Mouse (Mus musculus) retina, embryonic 14.5 days (tissue): ENCODE measurements around the gene Dnah9.

Experiments
- DNase-seq: peaks from one replicate; pipeline ENCODE4 v3.0.0-alpha.2; 2015; ENCODE audit warnings: low spot score

Dnah9 gene

DNA sequence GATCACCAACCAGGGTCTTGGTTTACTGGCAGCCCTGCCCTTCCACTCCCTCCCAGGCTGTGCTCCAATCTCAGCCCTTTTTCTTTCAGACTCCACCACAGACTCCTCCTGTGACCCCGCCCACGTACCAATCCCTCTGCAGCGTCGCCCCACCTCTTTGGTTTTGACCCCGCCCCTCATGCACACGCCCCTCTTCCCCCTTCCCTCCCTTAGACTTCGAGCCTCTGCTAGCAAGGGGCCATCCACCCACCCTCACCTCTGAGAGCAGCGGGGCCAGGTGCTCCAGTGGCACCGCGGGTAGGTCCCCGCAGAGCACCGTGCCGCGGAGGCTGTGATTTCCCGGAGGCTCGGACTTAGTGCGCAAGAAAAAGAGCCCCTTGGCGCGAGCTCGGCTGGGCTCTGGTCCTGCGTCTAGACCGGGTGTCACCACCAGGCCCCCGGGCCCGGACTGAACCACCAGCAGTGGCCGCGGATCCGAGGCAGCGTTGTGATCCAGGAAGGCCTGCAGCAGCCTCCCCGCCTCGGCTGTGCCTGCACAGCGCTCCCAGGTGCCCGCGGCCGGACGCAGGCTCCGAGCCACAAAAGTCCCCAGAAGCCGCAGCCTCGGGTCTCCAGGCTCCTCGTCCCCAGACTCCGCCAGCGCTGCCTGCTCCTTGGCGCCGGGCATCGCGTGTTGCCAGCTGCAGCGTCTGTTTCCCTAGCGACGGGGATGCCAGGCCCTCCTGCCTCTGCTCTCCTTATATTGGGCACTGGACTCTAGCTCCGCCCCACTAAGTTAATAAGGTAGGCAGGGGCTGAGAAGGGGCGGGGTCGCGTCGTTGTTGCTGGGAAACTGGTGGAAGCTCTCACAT is at the start of gene Dnah9:
Gene Dnah9, minus strand, starts transcription at position 751 of the 851 bp plus-strand sequence.
- DNase-seq, result peak; percentile 95

DNA sequence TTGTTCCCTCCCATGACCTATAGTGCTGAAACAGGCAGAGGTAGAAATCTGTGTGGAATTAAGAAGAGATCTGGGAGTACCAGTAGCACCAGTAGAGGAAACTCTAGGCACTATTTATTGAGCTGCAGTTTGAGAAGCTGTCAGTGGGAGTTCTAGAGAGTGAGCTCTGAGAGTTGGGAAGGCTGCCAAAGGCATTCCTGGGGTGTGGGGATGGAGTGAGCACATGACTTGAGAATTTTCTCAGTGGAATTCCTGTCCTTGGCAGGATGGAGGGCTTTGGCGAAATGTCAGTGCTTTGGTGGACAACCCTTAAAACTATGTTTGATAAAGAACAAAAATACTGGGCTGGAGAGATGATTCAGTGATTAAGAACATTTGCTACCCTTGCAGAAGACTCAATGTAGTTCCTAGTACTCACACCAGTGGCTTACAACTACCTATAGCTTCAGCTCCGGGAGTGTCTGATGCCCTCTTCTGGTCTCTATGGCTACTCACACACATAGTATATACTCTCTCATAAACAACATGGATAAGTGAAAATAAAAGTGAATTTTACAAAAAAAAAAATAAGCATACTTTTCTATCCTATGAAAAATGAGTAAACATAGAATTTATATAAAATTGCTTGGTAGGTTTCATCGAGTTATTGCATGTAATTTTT is 20.4 kb upstream of the Dnah9 start:
- DNase-seq, result no peak

DNA sequence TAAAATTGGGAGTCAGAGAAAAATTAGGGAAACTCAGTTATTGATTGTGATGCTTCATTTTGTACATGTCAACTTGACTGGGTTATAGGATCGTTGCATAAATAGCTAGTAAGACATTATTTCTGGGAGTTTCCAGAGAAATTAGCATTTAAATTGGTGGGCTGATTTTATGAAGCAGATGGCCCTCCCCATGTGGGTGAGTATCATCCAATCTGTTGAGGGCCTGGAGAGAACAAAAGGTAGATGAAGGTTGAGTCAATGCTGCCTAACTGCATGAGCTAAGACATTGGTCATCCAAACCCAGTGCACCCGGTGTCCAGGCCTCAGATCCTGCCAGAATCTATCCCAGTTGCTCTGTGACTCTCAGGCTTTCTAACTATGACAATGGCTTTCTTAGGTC is 19.8 kb upstream of the Dnah9 start:
- no peak for DNase-seq

DNA sequence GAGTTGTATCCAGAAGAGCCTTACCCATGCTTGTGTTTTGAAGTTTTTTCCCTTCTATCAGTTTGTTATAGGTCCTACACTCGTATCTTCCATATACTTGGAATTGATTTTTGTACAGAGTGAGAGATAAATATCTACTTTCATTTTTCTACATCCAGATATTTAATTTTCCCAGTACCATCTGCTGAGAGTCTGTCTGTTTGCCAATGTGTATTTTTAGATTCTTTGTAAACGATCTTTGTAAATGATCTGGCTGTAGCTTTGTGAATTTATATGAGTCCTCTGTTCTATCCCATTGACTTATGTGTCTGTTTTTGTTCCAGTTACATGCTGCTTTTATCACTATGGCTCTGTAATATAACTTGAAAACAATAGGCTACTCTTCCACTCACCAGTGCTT is 9.4 kb upstream of the Dnah9 start:
- DNase-seq, result no peak

DNA sequence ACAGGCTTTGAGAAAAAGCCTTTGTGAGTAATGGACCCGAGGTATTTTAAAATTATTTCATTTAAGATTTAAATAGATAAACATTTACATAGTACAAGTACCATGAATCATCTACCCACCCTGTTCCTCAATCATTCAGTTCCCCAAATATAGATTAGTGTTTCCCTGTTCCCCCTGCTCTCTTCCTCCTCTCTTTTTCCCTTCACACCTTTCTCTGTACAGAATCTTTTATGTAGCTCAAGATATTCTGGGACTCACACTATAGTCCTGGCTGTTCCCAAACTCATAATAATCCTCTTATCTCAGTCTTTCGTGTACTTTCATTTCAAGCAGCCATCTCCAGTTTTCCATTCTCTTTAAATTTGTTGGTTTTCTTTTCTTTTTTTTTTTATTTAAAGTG is 4.3 kb downstream of the Dnah9 start:
- no peak for DNase-seq

DNA sequence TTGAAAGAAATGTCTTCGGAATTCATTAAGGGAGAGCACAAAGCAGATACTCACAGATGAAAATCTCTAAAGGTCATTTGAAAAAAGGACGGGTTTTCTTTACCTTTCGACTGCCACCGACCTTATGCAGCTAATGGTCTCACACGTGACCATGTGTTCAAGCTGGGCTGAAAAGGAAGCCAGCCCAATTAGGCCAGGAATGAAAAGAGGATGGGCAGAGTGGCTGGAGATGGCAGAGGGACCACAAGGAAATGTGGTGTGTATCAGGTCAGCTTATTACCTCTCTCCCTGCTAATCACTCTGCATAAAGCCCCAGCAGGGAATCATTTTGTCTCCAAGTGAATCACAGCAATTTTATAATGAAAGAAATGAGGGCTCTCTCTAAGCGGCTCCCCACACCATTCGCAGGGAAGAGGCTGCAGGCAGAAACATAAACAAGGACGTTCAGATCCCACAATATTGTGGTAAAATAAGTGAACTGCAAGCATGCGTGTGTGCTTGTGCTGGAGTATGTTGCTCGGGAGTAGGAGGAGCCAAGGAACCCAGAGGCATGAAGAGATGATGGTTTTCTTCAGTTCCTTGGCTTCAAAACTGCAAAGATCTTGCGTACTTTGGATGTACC is 27.6 kb downstream of the Dnah9 start:
- peak; percentile 55 for DNase-seq

DNA sequence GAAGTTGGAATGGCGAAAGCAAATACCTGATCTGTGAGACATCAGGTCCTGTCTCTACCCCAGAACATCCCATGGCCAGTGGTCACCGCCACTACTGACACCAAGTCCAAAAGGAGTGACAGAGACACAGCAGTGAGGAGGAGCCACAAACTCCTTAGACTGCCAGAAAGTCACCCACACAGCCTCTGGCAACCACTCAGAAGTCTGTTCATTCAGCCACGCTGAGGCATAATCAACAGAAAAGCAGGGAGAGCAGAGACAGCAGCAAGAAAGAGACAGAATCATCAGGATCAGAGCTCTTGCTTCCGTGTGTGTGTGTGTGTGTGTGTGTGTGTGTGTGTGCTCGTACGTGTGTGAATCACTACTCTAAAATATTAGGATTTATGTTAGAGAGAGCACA is 33.5 kb downstream of the Dnah9 start:
- DNase-seq, result no peak

DNA sequence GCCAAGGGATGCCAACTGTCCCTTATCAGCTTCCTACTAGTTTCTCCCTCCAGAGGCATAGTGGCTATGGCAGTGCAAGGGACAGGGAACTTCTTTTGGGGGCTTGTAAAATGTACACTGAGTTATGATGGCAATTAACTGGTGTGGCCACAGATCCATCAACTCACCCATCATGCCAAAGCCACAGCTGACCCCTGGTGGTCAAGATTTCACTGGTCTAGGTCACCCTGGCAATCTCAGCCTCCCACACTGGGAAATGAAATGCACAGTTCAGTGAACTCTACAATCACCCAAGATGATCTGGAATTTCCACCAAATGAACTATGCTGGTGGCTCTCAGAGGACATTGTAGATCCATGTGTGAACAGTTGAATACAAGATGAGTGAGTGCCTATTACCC is 42.2 kb downstream of the Dnah9 start:
- no peak for DNase-seq

DNA sequence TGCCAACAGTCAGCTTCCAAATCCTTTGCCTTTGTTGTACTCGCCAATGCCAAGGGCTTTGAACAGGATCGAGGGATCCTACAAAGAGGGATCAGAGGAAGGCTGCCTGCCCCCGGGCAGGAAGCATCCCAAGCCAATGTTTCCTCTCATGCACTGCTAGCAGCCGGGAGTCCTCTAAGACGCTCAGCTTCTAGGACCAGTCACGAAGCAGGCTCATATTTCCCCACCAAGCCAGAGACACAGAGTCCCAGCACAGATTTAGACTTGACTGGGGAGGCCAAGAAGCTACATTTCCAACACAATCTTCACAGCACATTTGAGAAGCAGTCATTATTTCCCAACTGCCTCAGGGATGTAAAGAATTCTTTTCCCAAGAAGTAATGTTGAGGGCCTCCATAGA is 43.9 kb downstream of the Dnah9 start:
- no peak for DNase-seq

DNA sequence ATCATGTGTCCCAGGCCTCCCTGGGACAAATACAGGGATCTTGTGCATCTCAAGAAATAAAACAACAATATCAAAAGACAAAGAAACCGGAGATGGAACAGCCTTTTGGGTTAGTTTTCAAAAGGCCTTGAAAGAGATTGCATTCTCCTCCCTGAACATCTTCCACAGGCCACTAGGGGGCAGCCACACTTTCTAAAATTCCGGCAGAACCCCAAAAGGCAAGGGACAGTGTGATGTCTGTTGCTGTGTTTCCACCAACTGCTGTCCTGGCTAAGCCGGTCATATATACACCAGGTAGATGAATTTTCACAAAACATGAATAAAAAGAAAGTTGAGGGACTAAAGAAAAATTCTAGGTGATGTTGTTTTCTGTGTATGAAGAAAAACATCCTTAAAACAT is 46.3 kb downstream of the Dnah9 start:
- DNase-seq, result peak; percentile 79

DNA sequence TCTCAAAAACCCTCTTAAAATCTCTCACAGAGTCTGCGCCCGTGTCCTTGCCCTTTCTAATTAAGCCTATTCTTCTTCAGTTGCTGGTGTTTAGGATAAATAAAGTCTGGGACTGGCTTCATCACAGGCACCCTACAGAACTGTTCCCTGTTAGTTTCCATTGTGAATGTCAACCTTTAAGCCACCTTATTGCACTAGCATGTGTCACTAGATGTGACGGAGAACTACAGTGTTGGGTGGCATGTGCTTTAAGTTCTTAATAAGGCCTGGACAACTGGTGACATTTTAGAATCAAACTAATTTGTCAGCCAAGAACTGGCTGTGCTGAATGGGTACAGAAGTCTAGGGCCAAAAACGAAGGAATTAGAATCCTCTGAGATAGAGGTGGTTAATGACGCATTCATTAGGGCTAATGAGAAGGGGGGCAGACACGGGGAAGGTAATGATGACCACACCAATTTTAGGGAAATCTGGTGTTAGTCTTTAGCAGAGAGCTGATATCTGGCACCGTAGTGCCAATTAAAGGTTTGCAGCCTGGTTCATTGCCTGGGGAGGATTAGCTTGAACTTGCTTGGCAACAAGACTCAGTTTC is 84.6 kb downstream of the Dnah9 start:
- no peak for DNase-seq

DNA sequence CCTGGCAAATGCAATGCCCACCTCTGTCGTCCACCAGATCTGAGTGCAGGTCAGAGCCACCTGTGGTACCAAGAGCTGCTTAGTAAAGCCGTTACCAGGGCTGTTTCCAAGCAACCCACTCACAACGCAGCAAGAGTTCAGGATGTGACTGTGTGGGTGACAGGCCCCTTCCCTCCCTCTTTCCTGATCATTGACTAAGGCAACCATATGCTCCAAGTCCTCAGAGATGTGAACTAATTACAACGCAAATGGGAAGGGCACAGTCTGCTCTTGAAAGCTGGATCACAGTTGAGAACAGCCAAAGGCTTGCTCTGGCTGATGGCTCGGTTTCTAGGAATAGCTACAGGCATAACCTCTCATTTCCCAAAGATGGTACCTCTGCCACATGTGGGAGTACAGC is 95.4 kb downstream of the Dnah9 start:
- DNase-seq, result no peak

DNA sequence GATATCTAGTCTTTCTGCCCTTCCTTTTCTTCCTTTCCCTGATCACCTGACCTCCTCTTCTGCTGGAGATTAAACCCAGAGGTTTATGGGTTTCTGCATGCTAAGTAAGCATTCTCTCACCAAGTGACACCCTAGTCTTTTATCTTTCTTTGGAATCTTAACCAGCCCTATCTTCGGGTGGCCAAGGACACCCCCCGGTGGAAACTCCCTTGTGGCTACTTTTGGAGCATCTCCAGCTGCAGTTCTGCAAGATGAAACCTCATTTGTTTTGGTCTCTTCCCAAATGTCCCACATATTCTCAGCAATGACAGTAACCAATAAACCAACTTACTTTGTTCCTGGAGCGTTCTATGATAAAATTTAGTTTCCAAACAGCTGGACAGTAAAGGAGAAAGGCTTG is 109.4 kb downstream of the Dnah9 start:
- DNase-seq, result no peak

DNA sequence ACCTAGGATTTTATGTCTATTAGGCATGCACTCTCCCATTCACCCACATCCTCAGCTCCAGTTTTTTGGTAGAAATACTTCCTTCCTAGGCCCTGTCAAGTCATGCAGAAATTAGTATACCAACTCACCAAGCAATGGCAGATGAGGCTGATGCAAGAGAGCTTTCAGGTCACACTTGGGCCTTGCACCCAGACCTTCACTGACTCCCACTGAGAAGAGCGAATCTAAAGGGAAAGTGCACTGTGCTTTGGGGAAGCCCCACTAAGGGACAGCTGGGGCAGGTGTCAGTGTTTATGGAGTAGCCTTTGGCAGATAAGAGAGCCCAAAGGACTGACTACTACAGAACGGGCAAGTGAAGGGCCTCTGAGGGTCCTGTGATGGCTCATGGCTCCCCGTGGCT is 117.1 kb downstream of the Dnah9 start:
- DNase-seq, result no peak

DNA sequence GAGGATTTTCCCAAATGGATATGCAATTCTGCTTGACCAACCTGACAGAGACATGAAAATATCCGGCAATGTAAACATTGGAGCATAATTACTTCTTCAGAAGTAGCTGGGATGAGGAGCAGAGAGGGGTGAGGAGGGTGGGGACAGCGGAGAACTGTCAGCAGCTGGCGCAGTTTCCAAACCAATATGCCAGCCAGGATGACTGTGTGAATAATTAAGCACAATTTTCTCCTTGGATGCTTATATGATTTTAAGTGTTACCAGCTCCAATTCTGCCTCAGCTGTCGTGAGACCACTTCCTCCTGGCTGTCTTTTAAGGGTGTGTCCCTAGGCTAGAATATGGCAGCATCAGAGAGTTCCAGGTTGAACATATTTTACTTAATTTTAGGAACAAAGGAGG is 119.2 kb downstream of the Dnah9 start:
- DNase-seq, result no peak

DNA sequence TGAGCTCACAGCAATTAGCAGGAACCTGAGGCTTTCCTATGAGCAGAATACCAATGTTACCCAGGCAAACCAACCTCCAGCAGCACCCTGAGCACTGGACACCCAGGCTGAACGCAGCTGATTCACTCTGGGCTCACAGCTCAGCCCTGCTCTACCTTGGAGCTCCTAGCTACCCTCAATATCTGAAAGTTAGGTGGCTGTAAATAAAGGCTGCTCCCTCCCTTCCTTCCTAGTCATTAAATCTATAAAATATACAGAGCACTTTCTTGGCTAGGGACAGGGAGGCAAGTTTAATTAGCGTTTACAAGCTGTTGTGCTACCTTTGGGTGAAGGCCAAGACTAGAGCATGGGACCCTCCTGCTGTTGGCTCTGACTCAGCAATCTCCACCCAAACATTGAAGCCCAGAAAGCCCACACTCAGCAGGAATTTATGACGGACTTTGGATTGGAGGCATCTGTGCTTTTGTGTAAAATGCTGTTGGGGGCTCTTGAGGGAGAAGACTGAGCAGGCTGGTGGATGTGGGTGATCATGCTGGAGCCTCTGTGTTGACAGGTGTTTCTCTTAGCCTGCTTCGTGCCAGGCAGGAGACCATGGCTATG is 121.7 kb downstream of the Dnah9 start:
- DNase-seq, result no peak

DNA sequence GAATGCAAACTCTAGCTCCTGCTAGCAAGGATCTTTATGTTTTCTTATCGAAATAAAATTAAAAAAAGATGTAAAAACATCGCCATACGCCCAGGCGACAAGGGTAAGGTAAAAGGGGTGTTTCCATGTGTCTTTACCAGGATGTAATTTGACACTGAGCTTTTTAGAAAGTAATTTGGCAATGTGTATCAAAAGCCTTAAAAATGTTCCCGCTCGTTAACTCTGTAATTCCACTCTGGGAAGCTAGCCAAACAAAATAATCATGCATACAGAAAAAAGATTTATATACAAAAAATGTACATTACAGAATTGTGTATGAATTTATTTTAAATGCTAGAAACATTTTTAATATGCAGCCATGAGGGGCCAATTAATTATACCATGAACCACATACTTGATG is 124.7 kb downstream of the Dnah9 start:
- no peak for DNase-seq

DNA sequence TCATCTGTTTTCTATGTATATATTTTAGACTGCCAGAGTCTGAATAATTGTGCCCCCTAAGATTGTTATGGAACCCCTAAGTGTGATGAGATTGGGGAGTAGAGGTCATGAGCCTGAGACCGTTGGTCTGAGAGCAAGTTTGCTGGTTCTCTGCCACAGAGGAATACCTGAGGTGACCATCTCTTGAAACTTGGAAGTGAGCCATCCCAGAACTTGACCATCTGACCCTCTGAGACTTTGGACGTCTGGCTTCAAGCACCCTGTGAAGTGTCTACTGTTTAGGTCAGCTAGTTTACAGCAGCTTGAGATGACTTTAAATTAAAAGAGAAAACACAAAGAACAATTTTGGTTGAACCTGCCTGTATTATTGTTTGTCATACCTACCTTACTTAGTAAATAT is 125.8 kb downstream of the Dnah9 start:
- DNase-seq, result no peak

DNA sequence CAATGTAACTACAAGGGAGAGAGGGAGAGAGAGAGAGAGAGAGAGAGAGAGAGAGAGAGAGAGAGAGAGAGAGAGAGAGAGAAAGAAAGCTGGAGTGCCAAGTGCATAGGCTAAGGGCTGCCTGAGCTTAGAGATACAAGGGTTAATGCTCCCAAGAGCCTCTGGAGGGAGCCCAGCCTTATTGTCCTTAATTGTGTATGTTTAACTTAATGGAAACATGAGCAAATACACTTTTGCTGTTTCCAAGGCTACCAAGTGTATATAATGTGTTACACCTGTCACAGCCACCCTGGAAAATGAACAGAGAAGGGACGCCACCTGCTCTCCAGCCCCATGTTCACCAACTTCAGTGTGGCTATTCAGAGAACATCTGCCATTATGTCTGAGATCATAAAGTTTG is 142.6 kb downstream of the Dnah9 start:
- peak; percentile 16 for DNase-seq

DNA sequence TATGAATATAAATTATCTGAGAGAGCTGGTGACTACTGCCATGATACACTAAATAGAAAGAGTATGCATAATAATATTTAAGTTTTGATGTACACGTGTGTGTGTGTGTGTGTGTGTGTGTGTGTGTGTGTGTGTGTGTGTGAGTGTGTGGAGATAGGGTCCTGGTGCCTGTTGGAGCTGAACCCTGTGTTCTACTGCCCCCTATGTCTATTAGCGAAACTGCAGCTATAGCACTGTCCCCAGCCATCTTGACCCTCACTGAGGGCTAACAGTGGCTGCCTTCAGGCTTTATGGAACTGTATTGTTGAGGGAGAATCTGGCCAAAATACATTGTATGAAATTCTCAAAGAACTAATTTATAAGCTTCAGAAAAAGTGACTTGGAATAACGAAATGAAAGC is 192.5 kb downstream of the Dnah9 start:
- DNase-seq, result peak; percentile 3

DNA sequence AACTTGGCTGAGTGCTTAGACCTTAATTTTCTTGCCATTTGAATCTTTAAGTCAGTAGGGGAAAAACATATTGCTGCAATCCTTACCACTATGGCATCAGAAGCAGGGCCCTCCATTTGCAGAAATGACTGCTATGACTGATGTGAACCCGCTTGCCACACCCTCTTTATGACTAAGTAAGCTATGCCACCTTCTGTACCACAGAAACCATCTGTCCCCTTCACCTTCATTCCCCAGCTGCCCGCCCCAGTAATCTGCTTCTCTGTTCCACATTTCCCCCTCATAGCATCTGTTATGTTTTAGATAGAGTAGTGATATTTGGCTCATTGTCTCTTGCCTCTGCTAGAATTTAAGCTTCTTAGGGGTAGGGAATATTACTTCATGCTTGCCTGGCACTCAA is 237.6 kb downstream of the Dnah9 start:
- no peak for DNase-seq

DNA sequence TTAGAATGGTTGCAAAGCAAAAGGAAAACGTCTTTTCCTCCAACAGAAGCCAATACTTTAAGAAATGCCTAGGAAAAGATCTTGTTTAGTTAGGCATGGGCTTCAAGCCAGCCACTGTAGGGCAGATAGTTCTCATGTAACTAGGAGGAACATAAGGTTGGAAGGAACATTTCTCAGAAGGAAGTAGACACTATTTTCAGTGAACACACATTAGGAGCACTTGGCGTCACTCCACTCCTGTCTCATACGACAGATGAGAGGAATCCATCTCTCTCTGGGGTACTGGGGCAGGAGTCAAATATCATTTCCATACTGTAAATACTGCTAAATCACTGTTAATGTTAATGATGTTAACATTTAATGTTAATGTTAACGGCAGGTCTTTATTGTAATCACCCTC is 238.0 kb downstream of the Dnah9 start:
- no peak for DNase-seq

DNA sequence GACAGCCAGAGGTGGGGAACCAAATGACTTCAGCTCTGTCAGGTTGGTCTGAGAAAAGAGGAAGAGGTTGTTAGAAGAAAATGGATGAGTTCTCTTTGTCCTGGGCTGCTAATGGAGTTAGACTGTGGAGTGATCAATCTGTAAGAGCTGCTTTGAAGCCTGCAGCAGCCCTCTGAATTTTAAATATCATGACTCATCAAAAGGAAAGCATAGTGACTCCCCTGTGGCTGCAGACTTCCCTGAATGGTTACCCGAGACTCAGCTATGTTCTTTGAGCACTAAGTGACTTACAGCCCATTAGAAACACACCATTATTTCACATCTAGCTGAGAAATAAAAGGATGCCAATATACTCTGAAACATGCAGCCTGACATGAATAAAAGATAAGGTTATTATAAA is 240.4 kb downstream of the Dnah9 start:
- peak; percentile 5 for DNase-seq
